Mouse (Mus musculus) left cerebral cortex, postnatal 10 days (tissue): ENCODE measurements around the gene Pde5a. TPM values are rescaled to one million over a fixed set of nuclear protein-coding genes. Genes with fewer than 3 reads are reported as not detected.

Experiments used
- DNase-seq, 2 experiments: peaks; one replicate each; pipeline ENCODE4 v3.0.0; 2021 to 2022; ENCODE audit warnings: low spot score in 2 of 2, mixed read lengths in 1 of 2; ENCODE audit errors: extremely low spot score in 1 of 2
- intact Hi-C: fragments of 180-260 bp; cut with DNase I; formaldehyde crosslinking; loops from one replicate; pipeline ENCODE4 v1.15.1; 2025
- total RNA-seq, 2 experiments: library from RNA; stranded (reverse); gene quantifications; 2 replicates each; pipeline ENCODE4 v1.2.3; 2021

Pde5a gene
- total RNA-seq, 2 experiments from 2014 or later = 8.9 to 14.3 TPM

DNA sequence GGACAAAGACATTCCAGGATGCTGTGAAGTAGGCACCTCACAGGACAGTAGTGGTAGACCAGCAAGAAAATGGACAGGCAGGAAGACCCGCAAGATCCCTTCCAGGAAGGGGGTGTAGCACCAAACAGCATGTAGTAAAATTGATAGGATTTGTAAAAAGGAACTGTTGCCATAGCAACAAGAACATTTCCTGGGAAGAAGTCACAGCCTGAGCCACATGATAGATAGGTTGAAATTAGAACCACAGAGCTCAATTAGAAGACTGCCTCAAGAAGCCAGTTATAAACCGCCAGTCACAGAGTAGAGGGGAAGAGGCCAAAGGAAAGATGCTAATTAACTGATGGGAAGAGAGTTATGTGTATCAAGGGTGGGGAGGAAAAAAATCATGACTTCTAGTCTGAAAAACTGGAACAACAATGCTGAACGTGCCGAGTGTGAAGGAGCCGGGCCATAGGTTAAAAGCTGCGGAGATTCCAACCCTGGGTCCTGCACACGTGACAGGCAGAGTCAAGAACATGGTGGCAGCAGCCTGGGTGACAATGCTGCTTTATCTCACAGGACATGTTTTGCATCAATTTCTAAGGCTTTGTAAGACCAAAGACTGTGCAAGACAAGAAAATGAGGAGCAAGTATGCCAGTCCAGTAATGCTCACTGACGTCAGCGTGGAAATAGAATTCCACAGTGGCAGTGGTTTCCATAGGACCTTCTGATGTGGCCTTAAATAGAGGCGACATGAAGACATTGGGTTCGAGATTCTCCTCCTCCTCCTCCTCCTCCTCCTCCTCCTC lies 99.7 kb downstream of the Pde5a start:
- intact Hi-C loops = no loop called here

GRCm38 (mm10) chr3:122834519-122834918 lies 105.8 kb downstream of the Pde5a start:
- intact Hi-C loops = no loop called here
- DNase-seq = no peak

More for the DNA sequence above, 99.7 kb downstream of the Pde5a start:
- no peak for DNase-seq

- no peak for DNase-seq
- intact Hi-C loops = no loop called here
Measured at GRCm38 (mm10) chr3:122835097-122835850, 106.5 kb downstream of the Pde5a start.

DNA sequence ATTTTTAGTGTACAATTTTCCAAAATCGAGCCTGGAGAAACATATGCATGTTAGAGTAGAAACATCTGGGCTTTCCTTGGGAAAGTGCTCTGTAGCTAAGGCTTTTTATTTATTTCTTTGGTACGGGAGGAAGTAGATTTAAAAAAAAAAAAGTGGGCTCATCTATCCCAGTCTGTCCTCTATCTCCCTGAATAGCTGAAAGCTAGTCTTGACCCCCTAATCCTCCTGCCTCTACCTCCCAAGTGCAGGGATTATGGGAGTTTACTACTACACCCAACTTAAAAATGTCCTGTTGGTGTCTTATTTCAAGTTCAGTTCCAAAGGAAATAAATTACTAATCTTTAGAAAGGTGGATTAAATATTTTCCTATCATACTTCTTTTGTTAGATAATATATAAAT lies 108.9 kb downstream of the Pde5a start:
- DNase-seq = no peak
- intact Hi-C loops = no loop called here

DNA sequence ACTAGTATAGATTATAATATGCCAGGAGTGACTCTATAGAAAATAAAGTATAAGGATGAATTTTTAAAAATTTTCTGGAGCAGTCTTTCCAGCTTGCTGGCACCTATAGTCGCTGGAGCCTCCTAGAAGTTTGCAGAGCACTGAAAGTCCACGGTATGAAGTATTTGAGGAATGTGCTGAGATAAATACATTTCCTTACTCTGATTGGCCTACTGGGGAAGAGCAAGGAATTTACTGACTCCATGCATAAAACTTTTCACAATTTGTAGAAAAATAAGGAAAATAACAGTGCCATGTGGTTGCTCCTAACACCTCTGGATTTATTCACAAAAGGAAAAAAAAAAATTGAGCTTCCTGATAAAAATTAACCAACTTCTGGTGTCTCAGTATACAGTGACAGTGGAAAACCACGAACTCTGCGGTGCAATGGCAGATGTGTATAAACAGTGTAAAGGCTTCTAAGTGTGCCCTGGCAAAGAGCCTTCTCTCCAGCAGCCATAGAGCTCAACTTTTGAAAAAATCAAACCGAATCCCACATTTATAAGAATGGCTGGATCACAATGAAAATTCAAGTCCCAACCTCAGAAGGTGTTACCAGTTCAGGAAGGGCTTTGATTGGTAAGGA lies 119.8 kb downstream of the Pde5a start:
- no peak for DNase-seq

GRCm38 (mm10) chr3:122855149-122855548 lies 126.4 kb downstream of the Pde5a start:
- no peak for DNase-seq
- intact Hi-C loops = no loop called here

More for the DNA sequence above, 119.8 kb downstream of the Pde5a start:
- intact Hi-C loops = no loop called here

DNA sequence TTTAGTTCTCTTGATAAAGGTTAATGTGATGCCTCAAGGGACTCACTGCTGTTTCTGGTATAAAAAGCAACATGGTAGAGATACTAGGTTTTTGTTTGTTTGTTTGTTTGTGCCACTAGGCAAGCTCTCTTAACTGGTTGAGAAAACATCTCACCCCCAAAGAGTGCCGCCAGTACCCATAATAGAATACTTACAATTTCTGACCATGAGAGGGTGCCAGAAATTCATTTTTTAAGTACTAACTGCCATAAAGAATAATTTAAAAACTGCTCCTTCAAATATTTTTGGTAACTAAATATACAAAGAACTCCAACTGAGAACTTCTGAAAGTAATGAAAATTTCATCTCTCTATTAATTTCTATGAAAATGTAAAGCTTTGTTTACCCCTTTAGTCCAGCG lies 131.1 kb downstream of the Pde5a start:
- intact Hi-C loops = no loop called here
- no peak for DNase-seq

DNA sequence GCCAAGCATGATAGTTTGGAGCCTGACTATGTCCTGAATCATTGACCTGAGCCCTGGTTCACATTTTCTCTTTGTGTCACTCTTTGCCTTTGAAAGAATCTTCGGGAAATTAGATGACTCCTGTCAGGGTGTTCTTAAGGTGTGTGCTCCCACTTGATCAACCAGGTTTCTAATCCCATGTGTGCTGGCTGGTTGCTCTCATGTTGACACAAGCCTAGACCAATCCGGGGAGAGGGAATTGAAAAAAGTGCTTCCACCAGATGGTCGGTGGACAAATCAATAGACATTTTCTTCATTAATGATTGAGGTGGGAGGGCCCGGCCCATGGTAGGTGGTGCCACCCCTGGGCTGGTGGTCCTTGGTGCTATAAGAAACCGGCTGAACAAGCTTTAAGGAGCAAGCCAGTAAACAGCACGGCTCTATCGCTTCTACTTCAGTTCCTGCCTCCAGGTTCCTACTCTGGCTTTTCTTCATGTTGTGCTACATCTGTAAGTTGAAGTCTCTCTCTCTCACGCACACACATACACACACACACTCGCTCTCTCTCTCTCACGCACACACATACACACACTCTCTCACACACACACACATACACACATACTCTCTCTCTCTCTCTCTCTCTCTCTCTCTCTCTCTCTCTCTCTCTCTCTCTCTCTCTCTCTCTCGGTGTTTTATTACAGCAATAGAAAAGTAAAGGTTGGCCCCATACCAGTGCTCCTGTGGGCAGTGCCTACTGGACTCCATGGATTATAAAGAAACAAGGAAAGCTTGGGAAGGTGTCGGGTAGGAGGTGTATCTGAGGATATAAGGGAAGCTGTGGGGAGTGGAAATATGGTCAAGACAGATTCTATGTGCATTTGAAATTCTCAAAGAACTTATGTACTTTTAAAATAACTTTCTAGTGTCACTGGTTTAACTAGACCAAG lies 132.1 kb downstream of the Pde5a start:
- intact Hi-C loops = no loop called here
- no peak for DNase-seq

DNA sequence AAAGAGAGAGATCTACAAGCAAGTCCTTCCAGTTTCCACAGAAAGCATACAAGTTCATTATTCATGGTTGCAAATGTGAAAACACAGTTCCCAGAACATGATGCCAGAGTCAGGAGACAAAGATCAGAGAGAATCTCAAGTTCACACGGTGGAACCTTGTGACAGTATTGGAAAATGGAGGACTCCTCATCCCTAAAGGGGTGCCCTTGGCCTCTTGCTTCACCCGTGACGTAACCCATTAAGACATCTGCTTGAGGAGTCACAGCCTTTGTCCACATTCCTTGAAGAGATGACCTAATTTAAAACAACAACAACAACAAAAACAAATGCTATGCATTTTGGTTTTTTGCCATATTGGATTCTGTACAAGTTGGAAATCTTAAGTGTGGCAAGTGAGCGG lies 136.3 kb downstream of the Pde5a start:
- DNase-seq = no peak
- intact Hi-C loops = no loop called here

- intact Hi-C loops = no loop called here
- no peak for DNase-seq
Measured at GRCm38 (mm10) chr3:122868270-122868669, 139.5 kb downstream of the Pde5a start.

DNA sequence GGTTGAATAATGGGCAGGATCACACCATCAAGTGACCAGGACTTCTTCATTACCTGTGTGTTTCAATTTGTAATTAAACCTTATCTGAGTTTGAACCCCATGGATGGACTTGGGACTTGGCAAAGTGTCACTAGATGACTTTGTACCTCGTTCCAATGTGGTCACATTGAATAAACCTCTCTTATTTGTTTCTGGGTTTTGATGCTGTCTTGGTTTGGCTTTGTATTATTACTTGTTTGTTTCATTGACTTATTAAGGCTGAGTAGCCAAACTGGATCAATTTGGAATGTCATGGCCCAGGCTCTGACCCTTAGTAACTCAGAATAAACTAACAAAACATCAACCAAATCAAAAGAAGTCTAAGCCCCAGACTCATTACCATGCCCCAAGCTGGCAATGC lies 142.8 kb downstream of the Pde5a start:
- intact Hi-C loops = no loop called here
- DNase-seq = no peak

GRCm38 (mm10) chr3:122876870-122877269 lies 148.1 kb downstream of the Pde5a start:
- intact Hi-C loops = no loop called here
- DNase-seq = no peak

DNA sequence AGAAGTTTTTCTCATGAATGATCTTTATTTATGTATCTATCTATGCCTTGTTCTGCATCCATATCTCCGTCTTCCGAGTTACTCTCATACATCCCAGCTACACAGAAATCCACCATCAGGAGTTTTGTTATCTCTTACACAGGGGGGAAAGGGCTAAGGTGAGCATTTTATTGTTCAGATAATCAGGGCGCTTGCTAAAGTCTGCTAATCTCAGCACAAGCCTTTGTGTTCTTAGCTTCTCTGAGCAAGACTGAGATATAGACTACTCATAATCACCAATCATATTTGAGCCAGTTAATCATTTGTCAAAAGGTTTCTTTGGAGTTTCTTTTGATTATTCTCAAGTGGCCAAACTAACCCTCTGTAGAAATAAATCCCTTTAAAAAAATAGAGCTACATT lies 148.8 kb downstream of the Pde5a start:
- no peak for DNase-seq

GRCm38 (mm10) chr3:122878705-122879315 lies 150.1 kb downstream of the Pde5a start:
- intact Hi-C loops = no loop called here
- no peak for DNase-seq

More for the DNA sequence above, 148.8 kb downstream of the Pde5a start:
- intact Hi-C loops = no loop called here

GRCm38 (mm10) chr3:122887505-122888301 lies 159.0 kb downstream of the Pde5a start:
- intact Hi-C loops = no loop called here
- DNase-seq = no peak

- intact Hi-C loops = no loop called here
- DNase-seq = no peak
Measured at GRCm38 (mm10) chr3:122888371-122888819, 159.6 kb downstream of the Pde5a start.

DNA sequence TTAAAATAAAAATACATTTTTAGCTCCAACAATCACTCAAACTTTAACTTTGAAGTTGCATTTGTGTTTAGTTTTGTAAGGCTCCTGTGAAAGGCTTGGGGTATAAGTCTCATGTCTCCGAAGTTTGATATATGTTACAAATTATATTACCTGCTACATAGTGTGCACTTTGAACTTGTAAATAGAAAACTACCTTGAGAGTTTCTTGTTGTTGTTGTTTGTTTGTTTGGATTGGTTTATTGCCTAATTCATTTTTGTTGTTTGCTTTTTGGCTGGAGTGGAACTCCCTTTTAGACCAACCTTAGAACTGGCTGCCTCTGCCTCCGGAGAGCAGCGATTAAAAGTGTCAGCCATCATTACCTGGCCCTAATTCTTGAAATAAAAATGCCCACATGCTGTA lies 166.0 kb downstream of the Pde5a start, which contains the start of gene Fabp2:
Gene Fabp2, plus strand, starts transcription at position 301 of the 400 bp plus-strand sequence.
- DNase-seq = no peak
- intact Hi-C loops = no loop called here
